Mouse (Mus musculus) ES-E14 (cell line): ENCODE measurements around the gene Gmppb.

Experiments
- HCFC1 ChIP-seq: IDR thresholded peaks from 2 replicates; pipeline ENCODE4 v1.6.1; 2012; ENCODE audit warnings: low read length, inconsistent platforms, borderline replicate concordance; ENCODE audit not compliant: insufficient read depth
- MAFK ChIP-seq: IDR thresholded peaks from 2 replicates; pipeline ENCODE4 v1.6.1; 2014; ENCODE audit warnings: mild to moderate bottlenecking, low read depth, low read length, inconsistent platforms; ENCODE audit not compliant: insufficient read depth
- ZNF384 ChIP-seq: IDR thresholded peaks from 2 replicates; pipeline ENCODE4 v1.6.1; 2012; ENCODE audit warnings: low read depth, low read length, inconsistent platforms

GRCm38 (mm10) chr9:108047601-108048565, 1.2 kb upstream of the Gmppb start:
- TF ChIP-seq MAFK (no peak), HCFC1 (no peak), ZNF384 (no peak)
